ENCODE assay signal across 11 mouse cellular contexts in the genomic region with DNA sequence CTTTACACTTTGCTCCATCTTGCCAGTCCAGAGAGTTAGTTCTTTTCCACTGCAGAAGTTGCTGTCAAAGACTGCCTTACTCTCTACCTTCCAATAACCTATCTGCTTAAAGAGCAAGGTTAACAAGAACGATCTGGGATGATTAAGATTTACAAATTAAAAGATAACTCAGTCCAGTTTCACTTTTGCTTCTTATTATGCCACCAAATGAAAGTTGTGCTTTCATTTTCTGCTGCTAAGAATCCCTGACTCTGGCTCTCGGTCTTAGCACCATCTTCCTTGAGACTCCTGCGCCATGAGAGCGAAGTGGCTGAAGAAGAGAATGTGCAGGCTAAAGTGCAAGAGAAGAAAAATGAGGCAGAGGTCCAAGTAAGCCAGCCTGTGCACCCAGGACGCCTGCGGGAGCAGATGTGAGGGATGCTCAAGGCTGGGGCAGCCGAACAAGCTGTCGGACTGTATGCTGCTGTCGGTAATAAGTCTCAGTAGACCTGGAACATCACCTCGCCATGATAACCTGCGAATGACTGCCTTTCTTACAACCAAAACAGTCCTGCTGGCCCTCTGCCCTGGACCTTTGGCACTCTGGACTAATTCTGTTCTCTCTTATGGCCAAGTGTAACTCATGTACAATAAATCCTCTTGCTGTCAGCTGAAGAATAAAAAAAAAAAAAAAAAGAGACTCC. TPM values are rescaled to one million over a fixed set of nuclear protein-coding genes. Genes with fewer than 3 reads are reported as not detected.
A peak's percentile ranks its signal among the peaks of the same experiment; 100 is the strongest.
DNase-seq lines count a peak whose midpoint lies in the region; ATAC-seq lines count a peak whose summit lies in the region.
"Had no signal": no experiment of that assay in that cellular context is flagged by ENCODE, and none has a peak within 500 bp of the region (broad histone marks: within the 10 kb centered on the region; RNA-seq: fewer than 3 reads in every experiment).

No protein-coding gene starts in this region.

- no peak for ATAC-seq in cerebellum, adult (ENCODE audit: insufficient number of reproducible peaks, low FRiP score, low TSS enrichment)
- ATAC-seq in CD4-positive, CD25-positive, alpha-beta regulatory T cell, adult 4 months = peak; percentile 80
- ATAC-seq in inflammation-experienced regulatory T-cells, adult 6 months = peak; percentile 78
- ATAC-seq: intestine, embryonic 15.5 days had no signal

- DNase-seq in cerebellum, adult 11 months = peak; percentile 39
- DNase-seq in cerebellum, adult 11-12 months = peak; percentile 55
- no peak for DNase-seq in layer of hippocampus, adult 8-10 months (ENCODE audit: low spot score in 2 of 2)
- no peak for DNase-seq in right cerebral cortex, postnatal 25 days
- DNase-seq in testis, postnatal 14 days (ENCODE audit: low spot score) = no peak
- DNase-seq: lung, postnatal 10 days; thymus, adult 2 months had no signal

RNA-seq across cellular contexts. Expression of a gene that starts 22.0 kb away (rescaled TPM):
- polyA plus RNA-seq in CD4-positive, CD25-positive, alpha-beta regulatory T cell, adult 4 months (2017; shearing (Covaris generic)) = 1 to 10 TPM; 5.5 to 6.9 TPM
- polyA plus RNA-seq in inflammation-experienced regulatory T-cells, adult 6 months (2017; shearing (Covaris generic)) = 10 to 100 TPM in 1 of 3 experiments, 1 to 10 TPM in 2; 4.6 to 21.8 (median 7.5) TPM
- total RNA-seq in layer of hippocampus, adult 8-10 months (2022) = 1 to 10 TPM in 3 of 4 experiments, under 1 TPM in 1; 0.81 to 3.7 (median 1.4) TPM

RNA-seq across cellular contexts. Expression of a gene that starts 22.6 kb away (rescaled TPM):
- 10 to 100 TPM; 11.2 to 14.5 TPM for polyA plus RNA-seq in CD4-positive, CD25-positive, alpha-beta regulatory T cell, adult 4 months (2017; shearing (Covaris generic))
- 10 to 100 TPM in 2 of 3 experiments, 1 to 10 TPM in 1; 8.9 to 20.2 (median 18.5) TPM for polyA plus RNA-seq in inflammation-experienced regulatory T-cells, adult 6 months (2017; shearing (Covaris generic))
- 100 to 1,000 TPM; 331 to 348 (median 335) TPM for total RNA-seq in layer of hippocampus, adult 8-10 months (2022)

Comparison
In these comparisons a context has a peak if more than half of its experiments do, and no peak if none do; other contexts are left out.
1. DNase-seq: peak in cerebellum, adult 11 months (single experiment) and cerebellum, adult 11-12 months (single experiment); none in layer of hippocampus, adult 8-10 months (0 of 2), right cerebral cortex, postnatal 25 days (single experiment) and testis, postnatal 14 days (single experiment).